Mouse (Mus musculus) cerebellum, postnatal 10 days (tissue): ENCODE data around the gene Gm20388.

Experiments used
- DNase-seq, 2 experiments: peaks; one replicate each; pipeline ENCODE4 v3.0.0; 2021; ENCODE audit warnings: mixed read lengths in 2 of 2

Gene Gm20388

DNA sequence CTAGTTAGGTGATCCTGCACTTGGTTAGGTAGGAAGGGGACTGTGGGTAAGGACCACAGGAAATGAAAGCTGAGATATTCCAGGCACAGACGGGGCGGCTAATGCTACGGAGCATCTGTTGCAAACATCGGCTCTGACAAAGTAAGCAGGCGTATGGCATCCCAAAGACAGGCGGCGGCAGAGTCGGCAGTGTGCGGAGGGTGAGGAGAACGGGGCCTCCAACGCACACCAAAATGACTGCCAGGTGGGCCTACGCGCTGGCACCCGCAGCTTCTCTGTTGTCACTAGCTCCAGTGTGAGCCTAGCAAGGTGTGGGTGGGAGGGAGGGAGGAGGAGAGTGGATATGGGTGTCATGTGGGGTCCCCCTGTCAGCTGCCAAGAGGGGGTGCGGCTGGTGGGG lies 2730.8 kb downstream of the Gm20388 start:
- peak; percentile 47 to 54 for DNase-seq

DNA sequence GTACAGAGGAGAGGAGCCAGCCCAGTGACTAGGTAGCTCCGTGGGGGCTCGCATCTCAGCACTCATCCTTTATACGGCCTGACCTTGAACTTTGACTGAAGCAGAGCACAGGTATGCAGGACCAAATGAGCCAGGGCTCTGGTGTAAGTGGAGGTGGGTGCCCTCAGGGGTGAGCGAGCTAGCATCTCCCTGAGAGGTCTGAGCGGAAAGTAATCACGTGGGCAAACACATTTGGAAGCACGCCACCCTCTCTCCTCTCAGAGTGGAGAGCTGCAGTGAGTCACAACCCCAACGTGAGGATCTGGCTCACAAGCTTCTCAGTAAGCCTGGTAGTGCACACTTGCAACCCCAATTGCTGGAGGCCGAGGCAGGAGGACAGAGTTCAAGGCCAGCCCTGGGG lies 2731.4 kb downstream of the Gm20388 start:
- peak; percentile 69 to 73 for DNase-seq

DNA sequence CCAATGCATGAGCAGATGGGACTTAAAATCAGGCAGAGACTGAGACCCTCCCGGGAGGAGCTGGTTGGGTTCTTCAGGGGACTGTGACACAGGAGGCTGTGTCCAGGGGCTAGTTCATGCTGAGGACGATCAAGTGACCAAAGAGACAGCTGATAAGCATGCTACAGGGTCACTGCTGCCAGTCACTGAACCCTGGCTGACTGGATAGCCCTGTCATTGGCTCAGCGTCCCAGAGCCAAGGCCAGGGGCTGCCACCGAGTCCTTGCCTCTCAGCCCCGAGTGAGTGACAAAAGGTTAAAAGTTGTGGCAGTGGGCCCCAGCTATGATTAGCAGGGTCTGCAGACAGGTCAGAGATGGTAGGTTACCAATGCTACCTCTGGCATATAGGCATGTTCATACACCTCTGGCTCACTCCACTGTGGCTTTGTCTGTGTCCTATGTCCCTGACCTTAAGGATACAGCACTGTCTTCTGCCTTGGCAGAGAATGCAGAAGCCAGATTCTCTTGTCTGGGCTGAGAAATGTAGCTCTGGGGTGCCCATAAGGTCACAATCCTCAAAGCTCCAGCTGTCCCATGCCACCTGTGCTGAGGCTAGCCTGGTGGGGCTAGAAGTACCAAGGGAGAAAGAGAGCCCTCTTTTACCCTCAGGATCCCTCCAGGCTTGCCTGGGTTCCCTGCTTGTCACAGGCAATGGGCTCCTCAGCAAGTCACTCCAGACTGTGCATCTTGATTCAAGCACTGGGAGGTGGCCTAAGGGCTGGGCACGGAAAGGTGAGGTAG lies 2733.7 kb downstream of the Gm20388 start:
- no peak for DNase-seq

DNA sequence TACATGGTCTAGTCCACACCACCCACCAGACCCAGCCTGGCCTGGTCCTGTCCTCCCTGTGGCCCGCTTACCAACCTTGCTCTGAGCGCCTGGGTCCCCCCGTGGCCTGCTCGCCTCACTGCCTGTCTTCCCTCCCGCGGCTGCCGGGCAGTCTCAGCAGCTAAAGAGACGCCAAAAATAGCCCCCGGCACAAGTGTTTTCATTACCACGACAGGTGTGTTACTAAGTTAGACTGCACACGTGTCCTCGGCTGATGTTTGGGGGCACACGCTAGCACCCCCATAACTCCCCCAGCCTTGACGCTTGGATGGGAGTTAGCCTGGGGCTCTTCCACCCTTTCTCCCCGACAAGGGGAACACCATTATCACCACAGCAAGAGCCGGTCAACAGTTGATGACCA lies 2735.7 kb downstream of the Gm20388 start:
- no peak for DNase-seq

DNA sequence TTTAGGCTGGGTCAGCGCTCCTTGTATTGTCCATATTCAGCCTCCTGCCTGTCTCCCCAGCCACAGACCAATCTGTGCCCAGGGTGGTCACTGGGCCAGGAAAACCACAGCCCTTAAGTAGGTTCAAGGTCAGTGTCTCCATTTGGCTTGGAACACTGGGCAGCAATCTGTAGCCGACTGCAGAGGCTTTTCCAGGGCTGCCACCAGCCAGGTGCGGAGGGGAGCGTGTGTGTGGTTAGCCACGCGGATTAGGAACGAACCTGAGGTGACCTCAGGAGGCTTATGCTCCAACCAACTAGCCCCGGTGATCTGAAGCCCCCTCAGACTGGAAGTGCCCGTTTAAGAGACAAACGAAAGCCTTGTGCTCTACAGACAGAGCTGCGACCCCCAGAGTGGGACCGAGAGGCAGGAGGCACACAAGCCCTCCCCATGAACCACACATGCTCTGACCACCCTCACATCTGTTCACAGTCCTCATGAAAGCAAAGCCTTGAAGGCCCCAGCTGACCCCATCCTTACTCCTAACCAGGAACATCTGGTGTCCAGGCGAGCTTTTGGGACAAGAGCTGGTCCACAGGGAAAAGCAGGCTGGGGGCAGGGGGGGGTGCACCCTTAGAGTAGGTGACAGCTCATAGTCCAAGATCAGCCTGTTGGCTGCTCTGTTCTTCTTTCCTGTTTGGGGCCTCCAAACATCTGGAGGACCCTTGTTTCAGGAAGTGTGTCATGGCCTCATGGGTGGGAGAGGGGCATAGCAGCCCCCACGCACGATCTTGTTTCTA lies 2737.7 kb downstream of the Gm20388 start:
- no peak for DNase-seq

DNA sequence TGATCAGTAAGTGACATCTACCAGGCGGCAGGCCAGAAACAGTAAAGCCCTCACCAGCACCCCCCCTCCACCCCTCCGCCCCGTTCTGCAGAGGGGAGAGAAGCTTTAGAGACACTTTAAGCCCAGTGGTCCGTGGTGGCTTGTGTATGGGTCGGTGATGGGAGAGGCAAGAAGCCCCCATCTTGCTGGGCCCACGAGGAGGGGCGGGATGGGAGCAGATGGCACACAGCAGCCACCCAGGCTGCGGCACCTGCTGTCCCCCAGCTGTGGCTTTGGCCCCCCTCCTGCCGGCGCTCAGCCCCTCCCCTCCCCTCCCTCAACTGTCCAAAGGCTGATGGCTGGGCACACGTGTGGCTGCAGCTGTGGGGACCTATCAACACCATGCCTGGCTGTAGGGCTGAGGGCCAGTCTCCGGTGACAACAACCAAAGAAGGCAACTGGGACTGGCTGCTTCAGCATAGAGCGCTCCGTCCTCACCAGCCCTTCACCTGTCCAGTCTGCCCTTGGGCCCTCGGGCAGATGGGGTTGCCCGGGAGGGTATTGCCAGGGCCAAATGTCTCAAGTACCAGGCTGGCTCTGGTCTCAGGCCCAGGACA lies 2740.8 kb downstream of the Gm20388 start:
- DNase-seq: peak; percentile 69 to 77

DNA sequence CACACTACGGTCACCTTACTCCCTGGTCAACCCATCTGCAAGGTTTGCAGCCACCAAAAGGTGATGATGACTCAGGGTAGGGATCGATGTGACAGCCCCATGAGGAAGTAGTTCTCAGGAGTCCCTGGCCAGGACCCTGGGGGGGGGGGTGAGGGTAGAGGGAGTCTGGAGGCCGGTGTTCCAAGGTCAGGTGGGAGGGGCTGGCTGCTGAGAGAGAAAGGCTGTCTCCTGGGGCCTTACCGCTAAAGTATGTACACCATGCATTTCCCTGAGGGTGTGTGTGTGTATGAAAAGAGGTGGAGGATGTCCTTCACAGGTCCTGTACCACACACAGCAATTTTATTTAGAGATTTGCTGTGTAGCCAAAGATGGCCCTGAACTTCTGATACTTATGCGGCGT lies 2742.0 kb downstream of the Gm20388 start:
- no peak for DNase-seq

DNA sequence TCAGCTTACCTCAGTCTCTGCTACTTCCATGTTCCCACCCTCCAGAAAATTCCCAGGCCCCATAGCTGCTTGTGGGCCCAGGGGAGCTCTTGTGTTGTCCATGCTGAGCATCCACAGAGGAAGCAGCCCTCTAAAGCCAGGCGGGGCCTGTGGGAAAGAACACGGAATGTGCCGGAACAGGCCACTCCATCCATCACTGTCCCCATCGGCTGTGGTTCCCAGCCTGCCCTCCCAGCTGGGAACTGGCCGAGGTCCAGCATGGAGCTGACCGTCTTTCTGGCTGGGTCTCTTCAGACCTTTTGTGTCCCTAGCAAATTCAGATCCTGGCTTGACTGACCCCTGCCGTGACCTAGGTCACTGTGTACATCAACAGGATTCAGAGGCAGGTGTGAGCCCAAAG lies 2744.1 kb downstream of the Gm20388 start:
- peak; percentile 58 to 71 for DNase-seq

DNA sequence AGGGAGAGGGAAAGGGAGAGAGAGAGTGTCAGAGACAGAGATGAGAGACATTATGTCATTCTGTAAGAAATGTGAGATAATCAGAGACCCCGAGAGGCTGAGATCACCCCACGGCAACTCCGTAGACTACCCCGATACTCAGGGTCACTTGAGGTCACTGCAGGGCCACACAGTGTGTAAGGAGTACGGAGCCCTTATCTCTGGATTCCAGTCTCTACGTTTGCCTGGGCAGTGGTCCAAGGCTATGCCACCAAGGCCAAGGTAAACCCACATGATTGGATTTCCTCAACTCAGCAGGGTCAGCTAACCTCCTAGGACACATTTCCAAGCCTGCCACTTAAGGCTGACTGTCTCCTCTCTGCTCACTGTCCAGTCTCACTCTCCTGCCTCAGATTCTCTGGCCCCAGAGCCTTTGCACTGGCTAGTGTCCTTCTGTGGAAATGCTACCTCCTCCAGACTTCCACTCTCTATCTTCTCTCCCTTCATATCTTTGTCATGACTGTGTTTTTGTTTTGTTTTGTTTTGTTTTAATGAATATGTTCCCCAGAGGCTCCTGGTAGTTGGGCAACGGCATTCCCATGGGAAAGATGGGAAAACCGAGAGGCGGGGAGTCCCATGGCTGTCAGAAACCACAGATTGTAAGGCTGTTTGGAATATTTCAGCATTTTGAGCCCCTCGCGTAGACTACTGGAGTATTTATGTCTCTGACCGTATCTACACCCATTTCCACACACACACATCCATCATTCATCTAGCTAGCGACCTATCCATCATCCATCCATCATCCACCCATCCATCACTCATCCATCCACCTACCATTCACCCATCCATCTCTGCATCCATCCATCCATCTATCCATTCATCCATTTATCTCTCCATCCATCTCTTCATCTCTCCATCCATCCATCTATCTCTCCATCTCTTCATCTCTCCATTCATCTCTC lies 2745.7 kb downstream of the Gm20388 start:
- peak in 1 of 2 experiments; percentile 61 for DNase-seq

DNA sequence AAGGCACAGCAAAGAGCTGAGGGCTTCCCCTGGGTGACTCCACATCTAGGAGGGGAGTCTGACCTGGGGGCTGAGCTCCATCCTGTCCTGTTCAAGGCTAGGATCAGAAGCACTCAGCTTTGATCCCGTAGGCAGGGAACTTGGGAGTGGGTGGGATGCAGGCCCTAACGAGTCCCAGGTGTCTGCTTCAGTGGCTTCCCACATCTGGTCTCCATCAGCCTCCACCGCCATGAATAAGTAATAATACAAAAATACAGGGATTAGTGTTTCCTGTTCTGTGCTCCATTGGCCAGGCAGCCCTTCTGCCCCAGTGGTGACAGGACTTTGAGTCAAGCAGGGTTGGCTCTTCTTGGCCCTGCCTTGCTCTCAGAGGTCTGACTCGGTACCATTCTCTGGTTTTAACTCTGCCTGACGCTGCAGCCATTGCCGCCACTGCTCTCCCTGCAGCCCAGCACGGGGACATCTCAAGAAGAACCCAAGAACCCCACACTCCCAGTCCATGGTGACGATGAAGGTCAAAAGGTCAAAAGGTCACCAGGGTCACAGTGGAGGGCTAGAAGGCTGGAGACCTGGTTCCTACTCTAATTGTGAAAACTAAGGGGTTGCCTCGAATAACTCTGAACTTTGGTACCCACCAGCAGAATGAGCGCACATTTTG lies 2747.6 kb downstream of the Gm20388 start:
- no peak for DNase-seq

DNA sequence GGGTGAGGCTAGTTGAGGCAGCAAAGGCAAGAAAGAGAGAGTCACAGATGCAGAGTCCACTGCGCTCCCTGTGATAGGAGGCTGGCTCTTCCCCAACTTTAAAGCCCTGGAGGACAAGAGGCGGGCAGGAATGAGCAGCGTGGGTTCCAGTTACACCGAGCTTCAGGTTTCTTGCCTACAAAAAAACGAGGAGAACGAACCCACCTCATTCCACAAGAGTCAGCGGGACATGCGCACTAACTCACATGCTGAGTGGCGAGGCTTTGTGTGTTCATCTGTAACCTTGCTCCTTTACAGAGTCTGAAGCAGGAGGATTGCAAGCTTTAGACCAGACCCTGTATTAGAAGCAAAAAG lies 2748.1 kb downstream of the Gm20388 start:
- no peak for DNase-seq

DNA sequence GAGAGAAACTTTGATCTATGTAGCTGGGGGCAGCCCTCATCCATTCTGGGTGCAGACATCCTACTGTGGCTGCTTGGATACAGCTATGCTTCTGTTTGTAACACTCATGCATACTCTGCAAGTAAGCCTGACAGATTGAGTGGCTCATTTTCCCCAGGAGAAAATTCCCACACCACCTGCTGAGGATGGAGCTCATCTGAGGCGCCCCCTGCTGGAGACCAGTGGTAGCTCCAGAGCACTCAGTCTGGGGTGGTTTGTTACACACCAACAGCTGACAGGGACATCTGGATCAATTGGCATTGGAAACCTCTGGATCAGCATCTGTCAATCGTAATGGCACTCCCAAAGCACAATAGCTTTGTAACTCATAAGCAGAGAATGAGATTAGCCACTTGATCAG lies 2749.4 kb downstream of the Gm20388 start:
- DNase-seq: peak in 1 of 2 experiments; percentile 46

DNA sequence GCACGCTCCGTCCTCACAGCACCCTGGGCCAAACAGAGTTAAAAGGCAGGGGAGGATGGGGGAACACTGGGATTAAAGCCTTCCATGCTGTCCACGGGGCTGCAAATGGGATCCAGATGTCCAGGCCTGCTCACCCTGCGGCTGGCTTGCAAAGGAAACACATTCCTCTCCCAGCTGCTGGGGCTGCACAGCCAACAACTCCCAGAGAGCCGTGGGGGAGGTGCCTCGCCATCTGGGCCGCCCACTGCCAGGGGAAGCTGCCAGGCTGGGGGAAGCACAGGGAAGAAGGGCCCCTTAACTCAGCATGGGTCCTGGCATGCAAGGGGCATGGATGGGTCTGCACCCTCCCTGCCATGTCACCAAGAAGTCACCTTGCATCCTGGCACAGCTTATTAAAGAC lies 2750.5 kb downstream of the Gm20388 start:
- peak; percentile 86 to 93 for DNase-seq

DNA sequence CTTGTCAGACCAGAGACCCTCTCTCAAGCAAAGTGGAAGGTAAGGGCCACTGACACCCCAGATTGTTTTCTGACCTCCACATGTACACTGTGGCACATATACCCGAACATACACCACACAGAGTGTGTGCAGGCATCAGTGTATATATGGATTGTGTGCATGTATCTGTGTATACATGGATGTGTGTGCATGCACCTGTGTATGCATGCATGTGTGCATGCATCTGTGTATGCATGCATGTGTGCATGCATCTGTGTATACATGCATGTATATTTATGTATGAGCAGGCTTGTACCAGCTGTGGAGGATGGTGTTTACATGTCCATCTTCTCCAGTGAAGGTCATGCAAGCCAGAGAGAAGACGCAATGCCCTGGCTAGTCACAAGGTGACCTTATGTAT lies 2751.3 kb downstream of the Gm20388 start:
- no peak for DNase-seq

DNA sequence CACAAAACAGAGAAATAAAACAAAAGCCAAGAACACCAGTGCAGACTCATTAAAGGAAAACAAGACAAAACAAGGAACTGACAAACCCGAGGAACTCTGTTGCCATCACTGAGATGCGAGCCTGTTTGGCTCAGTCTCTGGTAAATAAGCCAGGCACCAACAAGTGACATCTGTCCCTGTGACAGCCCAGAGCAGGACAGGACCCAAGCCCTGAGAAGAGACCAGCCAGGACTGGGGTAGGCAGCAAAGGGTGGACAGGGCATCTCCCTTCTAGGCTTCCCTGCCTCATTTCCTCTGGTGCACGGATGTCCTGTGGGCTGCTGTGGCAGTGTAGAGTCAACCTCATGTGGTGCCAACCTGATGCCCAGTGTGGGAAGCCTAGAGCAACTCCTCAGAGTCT lies 2752.5 kb downstream of the Gm20388 start:
- DNase-seq: peak; percentile 57 to 62

DNA sequence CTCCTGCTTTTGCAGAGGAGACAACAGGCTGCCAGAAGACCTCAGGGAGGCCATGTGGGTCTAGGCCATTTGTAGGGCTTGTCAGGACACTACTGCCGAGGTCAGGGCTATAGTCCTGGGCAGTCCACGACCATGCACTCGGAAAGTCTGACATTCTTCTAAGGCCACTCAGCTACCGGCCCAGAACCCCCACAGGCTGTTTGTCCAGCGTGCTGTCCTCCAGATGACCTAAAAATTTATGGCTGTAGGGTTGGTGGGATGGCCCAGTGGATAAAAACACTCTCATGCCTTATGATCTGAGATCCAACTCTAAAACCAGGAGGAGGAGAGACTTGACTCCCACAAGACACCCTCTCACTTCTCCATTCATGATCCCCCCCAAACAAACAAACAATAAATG lies 2753.0 kb downstream of the Gm20388 start:
- no peak for DNase-seq

DNA sequence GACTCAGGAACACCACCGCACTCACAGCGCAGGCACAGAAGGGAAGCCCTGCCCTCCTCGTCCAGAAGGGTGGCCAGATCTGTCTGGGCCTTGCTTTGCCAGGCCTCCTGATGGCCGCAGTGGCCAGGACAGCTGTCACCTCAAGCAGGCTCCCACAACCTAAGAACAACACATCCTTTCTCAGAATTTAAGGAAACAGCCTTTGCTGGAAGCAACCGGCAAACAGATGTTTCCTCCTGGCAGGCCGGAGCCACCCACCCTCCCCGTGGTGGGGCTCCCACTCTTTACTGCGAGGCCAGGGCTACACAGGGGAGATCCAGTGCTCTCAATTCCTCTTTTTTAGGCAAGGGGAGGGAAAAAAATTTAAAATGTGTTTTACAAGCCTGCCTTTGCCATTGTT lies 2754.6 kb downstream of the Gm20388 start:
- DNase-seq: peak; percentile 80 to 85

DNA sequence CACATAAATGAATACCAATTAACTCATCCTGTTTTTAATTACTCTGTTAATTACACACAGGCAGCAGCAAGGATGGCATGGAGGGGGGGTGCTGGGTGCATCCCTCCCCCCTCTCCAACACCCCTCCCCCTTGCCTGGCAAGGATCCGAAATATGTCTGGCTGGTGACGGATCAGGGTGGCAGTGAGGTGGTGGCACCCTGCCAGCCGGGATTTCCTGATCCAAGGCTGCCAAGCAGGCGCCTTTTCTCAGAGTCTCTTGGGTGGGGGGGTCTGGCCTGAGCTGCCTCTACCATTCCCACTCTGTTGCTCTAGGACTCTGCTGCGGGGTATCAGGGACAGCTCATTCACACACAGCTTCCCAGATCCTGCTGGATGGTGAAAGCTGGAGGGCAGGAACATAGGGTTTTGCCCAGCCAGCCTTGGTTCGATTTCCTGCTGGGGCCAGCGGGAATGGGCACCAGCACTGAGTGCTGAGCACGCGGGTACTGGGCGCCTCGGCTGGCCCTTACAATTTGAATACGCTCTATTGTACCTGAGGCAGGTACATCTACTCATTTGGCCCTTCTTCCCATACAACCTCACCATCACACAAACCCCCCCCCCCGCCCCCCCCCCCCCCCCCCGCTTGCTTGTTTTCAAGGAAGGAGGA lies 2755.2 kb downstream of the Gm20388 start:
- DNase-seq: peak; percentile 96

DNA sequence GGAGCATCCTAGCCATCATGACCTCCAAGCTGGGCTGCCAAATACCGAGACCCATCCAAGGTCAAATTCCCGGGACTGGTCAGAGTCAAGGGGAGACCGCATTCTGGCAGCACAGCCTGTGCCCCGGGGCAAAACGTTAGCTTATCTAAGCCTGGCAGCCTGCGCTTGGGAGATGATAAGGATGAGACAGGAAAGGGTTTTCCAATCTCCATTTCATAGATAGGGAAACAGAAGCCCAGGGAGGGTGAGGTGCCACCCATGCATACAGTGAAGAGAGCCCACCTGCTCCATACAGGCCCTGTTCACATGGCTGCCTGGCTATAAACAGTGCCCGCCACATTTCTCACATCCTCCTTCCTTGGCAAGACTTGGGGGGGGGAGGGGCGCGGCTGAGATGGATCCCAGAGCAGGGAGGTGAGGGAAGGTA lies 2755.7 kb downstream of the Gm20388 start:
- peak; percentile 64 to 66 for DNase-seq

DNA sequence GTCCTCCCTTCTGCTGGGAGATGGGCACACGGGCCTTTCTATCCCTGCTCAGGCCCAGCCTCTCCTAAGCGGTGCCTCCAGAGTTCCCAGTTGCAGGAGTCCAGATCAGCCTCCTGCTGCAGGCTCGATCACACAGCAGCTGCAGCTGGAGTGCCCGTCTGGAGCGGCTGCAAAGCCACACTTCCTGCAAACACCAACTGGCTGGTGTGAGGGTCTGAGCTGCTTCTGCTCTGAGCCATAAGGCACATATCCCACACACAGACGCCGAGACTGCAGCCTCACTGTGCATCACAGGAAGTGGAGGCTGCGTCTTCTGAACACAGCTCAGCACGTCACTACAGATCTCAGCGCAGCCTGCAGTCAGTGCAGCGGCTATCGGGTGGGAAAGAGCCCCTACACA lies 2756.2 kb downstream of the Gm20388 start:
- DNase-seq: peak in 1 of 2 experiments; percentile 23

DNA sequence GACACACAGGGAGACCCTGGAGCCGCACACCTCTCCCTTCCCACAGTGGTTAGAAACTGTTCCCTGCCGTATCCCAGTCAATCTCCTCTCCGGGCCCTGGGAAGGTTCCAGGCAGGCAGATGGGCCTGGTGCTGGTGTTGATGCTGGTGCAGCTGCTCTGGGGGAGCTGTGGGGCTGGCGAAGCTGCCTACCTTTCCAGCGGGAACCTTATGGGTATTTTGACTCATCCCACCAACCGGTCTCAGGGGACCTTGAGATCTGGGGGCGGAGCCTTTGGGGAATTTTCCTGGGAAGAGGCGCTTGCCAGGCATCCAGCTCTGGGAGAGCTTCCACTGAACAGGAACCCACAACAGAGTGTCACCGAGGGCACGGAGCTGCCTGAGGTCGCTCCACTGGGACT lies 2757.2 kb downstream of the Gm20388 start:
- DNase-seq: peak; percentile 73 to 77

DNA sequence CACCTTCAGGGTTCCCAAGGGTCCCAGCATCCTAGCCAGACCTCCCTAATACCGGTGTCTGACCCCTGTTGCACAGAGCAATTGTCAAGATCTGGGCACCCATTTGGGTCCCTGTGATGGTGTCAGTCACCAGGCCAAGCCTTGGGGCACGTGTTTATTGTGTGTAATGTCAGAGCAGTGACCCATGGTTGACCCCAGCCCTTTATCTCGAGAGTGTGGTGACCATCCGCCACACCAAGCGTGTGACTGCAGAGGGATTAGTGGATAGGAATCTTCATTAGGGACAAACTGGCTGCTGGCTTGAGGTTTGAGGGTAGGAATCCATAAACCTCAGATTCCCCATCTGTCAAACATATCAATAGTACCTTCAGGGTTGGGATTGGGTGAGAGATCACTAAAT lies 2758.7 kb downstream of the Gm20388 start:
- DNase-seq: no peak
